Mouse (Mus musculus): ENCODE results near the gene Ramp2. TPM values are rescaled to one million over a fixed set of nuclear protein-coding genes. Genes with fewer than 3 reads are reported as not detected.

The Ramp2 gene
- polyA plus RNA-seq, 1 experiment, result 25.8 TPM

- TF ChIP-seq POLR2A (IDR thresholded peaks at IDR 0.05; ENCODE audit: low read depth, low read length) (no peak), CTCF (IDR thresholded peaks at IDR 0.05; ENCODE audit: extremely low read depth, insufficient read length, insufficient replicate concordance, low read depth, low read length) (no peak)
- Histone ChIP-seq H3K4me1 (ENCODE audit: control insufficient read depth, insufficient read depth, insufficient read length, low read length) (peaks cover 4% of the 10 kb centered on the region; the same call in 1 of the 2 replicates), H3K4me3 (ENCODE audit: low read depth, low read length) (peak overlapping the region; percentile 98), H3K27me3 (ENCODE audit: control insufficient read depth, insufficient read depth, low read length) (no peaks in the 10 kb centered on the region), H3K36me3 (ENCODE audit: control insufficient read depth, insufficient read depth, low read length) (peaks cover 4% of the 10 kb centered on the region; the same call in 1 of the 2 replicates), H3K27ac (ENCODE audit: insufficient read depth, low read depth, low read length) (peak overlapping the region; percentile 33)
- 1% methylated on average over 7 of the region's 7 CpGs for WGBS
Measured at GRCm38 (mm10) chr11:101252941-101253340, 7.1 kb downstream of the Ramp2 start.

- WGBS, result under 1% methylated on average over 40 of the region's 40 CpGs
- TF ChIP-seq CTCF (IDR thresholded peaks at IDR 0.05; ENCODE audit: extremely low read depth, insufficient read length, insufficient replicate concordance, low read depth, low read length) (no peak), POLR2A (IDR thresholded peaks at IDR 0.05; ENCODE audit: low read depth, low read length) (peak; percentile 82)
- Histone ChIP-seq H3K27ac (ENCODE audit: insufficient read depth, low read depth, low read length) (peak within 1 kb of the TSS; percentile 71), H3K4me1 (ENCODE audit: control insufficient read depth, insufficient read depth, insufficient read length, low read length) (peaks cover 4% of the 10 kb centered on the region; the same call in 1 of the 2 replicates), H3K4me3 (ENCODE audit: low read depth, low read length) (peak within 1 kb of the TSS; percentile 98), H3K27me3 (ENCODE audit: control insufficient read depth, insufficient read depth, low read length) (no peaks in the 10 kb centered on the region), H3K36me3 (ENCODE audit: control insufficient read depth, insufficient read depth, low read length) (peaks cover 9% of the 10 kb centered on the region)
Measured at GRCm38 (mm10) chr11:101253613-101254389, 8.0 kb downstream of the Ramp2 start, which contains the start of gene Vps25. Gene Vps25 (plus strand): TSS chr11:101253707.

GRCm38 (mm10) chr11:101255826-101256775 lies 10.3 kb downstream of the Ramp2 start:
- Histone ChIP-seq H3K27ac (ENCODE audit: insufficient read depth, low read depth, low read length) (no peak overlapping the region), H3K4me3 (ENCODE audit: low read depth, low read length) (no peak overlapping the region), H3K4me1 (ENCODE audit: control insufficient read depth, insufficient read depth, insufficient read length, low read length) (peaks cover 13% of the 10 kb centered on the region), H3K27me3 (ENCODE audit: control insufficient read depth, insufficient read depth, low read length) (no peaks in the 10 kb centered on the region), H3K36me3 (ENCODE audit: control insufficient read depth, insufficient read depth, low read length) (peaks cover 11% of the 10 kb centered on the region)
- 90% methylated on average over 13 of the region's 13 CpGs for WGBS
- TF ChIP-seq CTCF (IDR thresholded peaks at IDR 0.05; ENCODE audit: extremely low read depth, insufficient read length, insufficient replicate concordance, low read depth, low read length), result no peak
- no peak for TF ChIP-seq POLR2A (IDR thresholded peaks at IDR 0.05; ENCODE audit: low read depth, low read length)

- peaks cover 11% of the 10 kb centered on the region for H3K36me3 ChIP-seq (ENCODE audit: control insufficient read depth, insufficient read depth, low read length)
- peak overlapping the region; percentile 15; the same call in 1 of the 2 replicates for H3K27ac ChIP-seq (ENCODE audit: insufficient read depth, low read depth, low read length)
- H3K4me1 ChIP-seq (ENCODE audit: control insufficient read depth, insufficient read depth, insufficient read length, low read length), result peaks cover 17% of the 10 kb centered on the region
- no peak overlapping the region for H3K4me3 ChIP-seq (ENCODE audit: low read depth, low read length)
- whole genome bisulfite sequencing, result 19% methylated on average over 6 of the region's 6 CpGs
- TF ChIP-seq CTCF (IDR thresholded peaks at IDR 0.05; ENCODE audit: extremely low read depth, insufficient read length, insufficient replicate concordance, low read depth, low read length) (no peak), POLR2A (IDR thresholded peaks at IDR 0.05; ENCODE audit: low read depth, low read length) (no peak)
- H3K27me3 ChIP-seq (ENCODE audit: control insufficient read depth, insufficient read depth, low read length), result peaks cover 13% of the 10 kb centered on the region
Measured at GRCm38 (mm10) chr11:101259261-101259712, 13.5 kb downstream of the Ramp2 start.

GRCm38 (mm10) chr11:101259948-101260825 lies 14.4 kb downstream of the Ramp2 start, which contains the start of gene Wnk4:
Gene Wnk4 (plus strand): TSS chr11:101260567.
- Histone ChIP-seq H3K4me3 (ENCODE audit: low read depth, low read length) (peak within 1 kb of the TSS; percentile 68), H3K36me3 (ENCODE audit: control insufficient read depth, insufficient read depth, low read length) (peaks cover 11% of the 10 kb centered on the region), H3K27ac (ENCODE audit: insufficient read depth, low read depth, low read length) (peak within 1 kb of the TSS; percentile 15), H3K27me3 (ENCODE audit: control insufficient read depth, insufficient read depth, low read length) (peaks cover 13% of the 10 kb centered on the region), H3K4me1 (ENCODE audit: control insufficient read depth, insufficient read depth, insufficient read length, low read length) (peaks cover 17% of the 10 kb centered on the region)
- peak; percentile 45; the same call in 1 of the 2 replicates for TF ChIP-seq POLR2A (IDR thresholded peaks at IDR 0.05; ENCODE audit: low read depth, low read length)
- no peak for TF ChIP-seq CTCF (IDR thresholded peaks at IDR 0.05; ENCODE audit: extremely low read depth, insufficient read length, insufficient replicate concordance, low read depth, low read length)
- under 1% methylated on average over 43 of the region's 43 CpGs for WGBS

GRCm38 (mm10) chr11:101260826-101261380 lies 15.1 kb downstream of the Ramp2 start:
- under 1% methylated on average over 30 of the region's 30 CpGs for WGBS

More at GRCm38 (mm10) chr11:101260826-101261380, 15.1 kb downstream of the Ramp2 start:
- peaks cover 17% of the 10 kb centered on the region for H3K4me1 ChIP-seq (ENCODE audit: control insufficient read depth, insufficient read depth, insufficient read length, low read length)
- H3K27me3 ChIP-seq (ENCODE audit: control insufficient read depth, insufficient read depth, low read length), result peaks cover 13% of the 10 kb centered on the region
- H3K4me3 ChIP-seq (ENCODE audit: low read depth, low read length), result peak overlapping the region; percentile 68
- TF ChIP-seq POLR2A (IDR thresholded peaks at IDR 0.05; ENCODE audit: low read depth, low read length) (no peak), CTCF (IDR thresholded peaks at IDR 0.05; ENCODE audit: extremely low read depth, insufficient read length, insufficient replicate concordance, low read depth, low read length) (no peak)
- H3K27ac ChIP-seq (ENCODE audit: insufficient read depth, low read depth, low read length), result no peak overlapping the region
- H3K36me3 ChIP-seq (ENCODE audit: control insufficient read depth, insufficient read depth, low read length), result peaks cover 11% of the 10 kb centered on the region
